Mouse (Mus musculus) gastrocnemius, adult 2 months (tissue): ENCODE measurements around the gene Ddx47. TPM values are rescaled to one million over a fixed set of nuclear protein-coding genes. Genes with fewer than 3 reads are reported as not detected.

Source experiments
- DNase-seq: peaks from one replicate; pipeline ENCODE4 v3.0.0; 2022
- H3K27ac ChIP-seq: fragments of 200-600 bp; 2 replicates; pipeline ENCODE4 v1.8.1; 2022; ENCODE audit warnings: mild to moderate bottlenecking
- H3K4me3 ChIP-seq: fragments of 200-600 bp; 2 replicates; pipeline ENCODE4 v1.8.1; 2022; ENCODE audit warnings: mild to moderate bottlenecking, moderate library complexity
- CTCF ChIP-seq: fragments of 200-600 bp; IDR thresholded peaks from 2 replicates; pipeline ENCODE4 v1.8.1; 2022; ENCODE audit warnings: antibody characterized with exemption, mild to moderate bottlenecking, moderate library complexity
- intact Hi-C: fragments of 180-260 bp; cut with DNase I; formaldehyde crosslinking; loops from one replicate; pipeline ENCODE4 v1.15.1; 2025
- total RNA-seq, 2 experiments: library from RNA; stranded (reverse); gene quantifications; 2 replicates each; pipeline ENCODE4 v1.2.3; 2021

Ddx47 gene
- total RNA-seq, 2 experiments from 2014 or later, result 26.9 TPM

- peak overlapping the region; percentile 80 for H3K4me3 ChIP-seq
- no peak for DNase-seq
These were observed 26.7 kb upstream of the Ddx47 start for GRCm38 (mm10) chr6:134984748-134985147.

GRCm38 (mm10) chr6:134988377-134988776, 23.0 kb upstream of the Ddx47 start:
- Histone ChIP-seq H3K4me3 (no peak overlapping the region), H3K27ac (no peak overlapping the region)
- intact Hi-C loops, result no loop called here
- DNase-seq, result no peak
- no peak for TF ChIP-seq CTCF

More at GRCm38 (mm10) chr6:134984748-134985147, 26.7 kb upstream of the Ddx47 start:
- intact Hi-C loops, result no loop called here
- no peak overlapping the region for H3K27ac ChIP-seq
- TF ChIP-seq CTCF, result peak; percentile 26; the same call in 1 of the 2 replicates

GRCm38 (mm10) chr6:134990674-134991073, 20.7 kb upstream of the Ddx47 start:
- Histone ChIP-seq H3K4me3 (no peak overlapping the region), H3K27ac (no peak overlapping the region)
- intact Hi-C loops, result no loop called here
- DNase-seq, result no peak
- TF ChIP-seq CTCF, result no peak

- DNase-seq, result no peak
- Histone ChIP-seq H3K27ac (no peak overlapping the region), H3K4me3 (no peak overlapping the region)
- TF ChIP-seq CTCF, result no peak
- intact Hi-C loops, result no loop called here
These were observed 17.3 kb upstream of the Ddx47 start for GRCm38 (mm10) chr6:134994031-134994651.

GRCm38 (mm10) chr6:134994985-134995384, 16.4 kb upstream of the Ddx47 start:
- Histone ChIP-seq H3K27ac (no peak overlapping the region), H3K4me3 (no peak overlapping the region)
- DNase-seq, result no peak
- TF ChIP-seq CTCF, result no peak
- intact Hi-C loops, result no loop called here

- DNase-seq, result no peak
- H3K4me3 ChIP-seq, result no peak overlapping the region
- intact Hi-C loops, result no loop called here
- TF ChIP-seq CTCF, result peak; percentile 23
- no peak overlapping the region for H3K27ac ChIP-seq
These were observed 14.5 kb upstream of the Ddx47 start for GRCm38 (mm10) chr6:134996918-134997317.

GRCm38 (mm10) chr6:134998076-134998475, 13.3 kb upstream of the Ddx47 start:
- DNase-seq, result no peak
- intact Hi-C loops, result no loop called here
- no peak for TF ChIP-seq CTCF
- Histone ChIP-seq H3K4me3 (no peak overlapping the region), H3K27ac (no peak overlapping the region)

- no peak for DNase-seq
- no peak overlapping the region for H3K4me3 ChIP-seq
- TF ChIP-seq CTCF, result no peak
- no peak overlapping the region for H3K27ac ChIP-seq
- intact Hi-C loops, result no loop called here
These were observed 12.6 kb upstream of the Ddx47 start for GRCm38 (mm10) chr6:134998781-134999180.

- Histone ChIP-seq H3K4me3 (no peak overlapping the region), H3K27ac (no peak overlapping the region)
- DNase-seq, result no peak
- TF ChIP-seq CTCF, result no peak
- intact Hi-C loops, result no loop called here
These were observed 11.1 kb upstream of the Ddx47 start for GRCm38 (mm10) chr6:135000272-135000671.

GRCm38 (mm10) chr6:135001991-135002390, 9.4 kb upstream of the Ddx47 start:
- intact Hi-C loops, result no loop called here
- no peak for TF ChIP-seq CTCF

GRCm38 (mm10) chr6:135006372-135006771, 5.0 kb upstream of the Ddx47 start:
- TF ChIP-seq CTCF, result no peak
- intact Hi-C loops, result no loop called here
- DNase-seq, result no peak

More at GRCm38 (mm10) chr6:135001991-135002390, 9.4 kb upstream of the Ddx47 start:
- DNase-seq, result no peak
- no peak overlapping the region for H3K4me3 ChIP-seq
- no peak overlapping the region for H3K27ac ChIP-seq

GRCm38 (mm10) chr6:135011734-135012116, 313 bp downstream of the Ddx47 start:
- Histone ChIP-seq H3K27ac (peak overlapping the region; percentile 83), H3K4me3 (peak overlapping the region; percentile 83)
- DNase-seq, result no peak
- TF ChIP-seq CTCF, result no peak
- intact Hi-C loops, result no loop called here

More at GRCm38 (mm10) chr6:135006372-135006771, 5.0 kb upstream of the Ddx47 start:
- Histone ChIP-seq H3K27ac (no peak overlapping the region), H3K4me3 (no peak overlapping the region)

- H3K4me3 ChIP-seq, result no peak overlapping the region
- DNase-seq, result no peak
- intact Hi-C loops, result no loop called here
- no peak for TF ChIP-seq CTCF
- no peak overlapping the region for H3K27ac ChIP-seq
These were observed 5.8 kb downstream of the Ddx47 start for GRCm38 (mm10) chr6:135017211-135017610.

GRCm38 (mm10) chr6:135019564-135019963, 8.2 kb downstream of the Ddx47 start:
- Histone ChIP-seq H3K4me3 (no peak overlapping the region), H3K27ac (no peak overlapping the region)
- intact Hi-C loops, result no loop called here
- no peak for DNase-seq
- TF ChIP-seq CTCF, result no peak
